Mouse (Mus musculus) adrenal gland, postnatal 25 days (tissue): ENCODE data around the gene Plod1. TPM values are rescaled to one million over a fixed set of nuclear protein-coding genes. Genes with fewer than 3 reads are reported as not detected.

Experiments used
- total RNA-seq: library from RNA; stranded (reverse); gene quantifications from 2 replicates; pipeline ENCODE4 v1.2.3, GENCODE M21; 2021

Gene Plod1
- total RNA-seq, 1 experiment from 2014 or later, result 41.0 TPM

Other genes starting within 250 kb of the Plod1 start
- gene Zfp534, start 234.2 kb downstream of the Plod1 start, total RNA-seq, result 0.46 TPM in 1 of 2 replicates, not detected in the other
- 7.2 TPM in 2 replicates for gene Zfp984, start 127.0 kb downstream of the Plod1 start, total RNA-seq
- gene Zfp933, start 88.4 kb downstream of the Plod1 start, total RNA-seq, result 36.5 and 37.1 TPM in 2 replicates
- 31.9 and 37.7 TPM in 2 replicates for gene Miip, start 68.0 kb downstream of the Plod1 start, total RNA-seq
- gene Fv1, start 67.8 kb downstream of the Plod1 start, total RNA-seq, result 12.2 and 16.6 TPM in 2 replicates
- gene Mfn2, start 32.1 kb downstream of the Plod1 start, total RNA-seq, result 151 and 217 TPM in 2 replicates
- 44.6 and 50.5 TPM in 2 replicates for gene 2510039O18Rik, start 4.1 kb upstream of the Plod1 start, total RNA-seq
- gene Nppb, start 49.0 kb upstream of the Plod1 start, total RNA-seq, result not detected in 2 replicates
- not detected in 2 replicates for gene Nppa, start 64.0 kb upstream of the Plod1 start, total RNA-seq
- gene Clcn6, start 102.1 kb upstream of the Plod1 start, total RNA-seq, result 11.1 and 12.7 TPM in 2 replicates
- 32.1 and 33.6 TPM in 2 replicates for gene Mthfr, start 102.3 kb upstream of the Plod1 start, total RNA-seq
- gene Agtrap, start 151.3 kb upstream of the Plod1 start, total RNA-seq, result 75.0 and 117 TPM in 2 replicates
- 16.2 and 20.3 TPM in 2 replicates for gene Mad2l2, start 193.6 kb upstream of the Plod1 start, total RNA-seq
- 0.15 and 0.24 TPM in 2 replicates for gene Draxin, start 193.9 kb upstream of the Plod1 start, total RNA-seq
- 45.2 and 55.3 TPM in 2 replicates for gene Fbxo6, start 215.4 kb upstream of the Plod1 start, total RNA-seq
- gene Fbxo44, start 223.7 kb upstream of the Plod1 start, total RNA-seq, result 7.0 and 14.6 TPM in 2 replicates
- gene Fbxo2, start 223.9 kb upstream of the Plod1 start, total RNA-seq, result 4.5 and 4.7 TPM in 2 replicates